Mouse (Mus musculus): Measurements from ENCODE around the gene Slc25a41. TPM values are rescaled to one million over a fixed set of nuclear protein-coding genes. Genes with fewer than 3 reads are reported as not detected.

Slc25a41 gene
- polyA plus RNA-seq, 1 experiment, result not detected

DNA sequence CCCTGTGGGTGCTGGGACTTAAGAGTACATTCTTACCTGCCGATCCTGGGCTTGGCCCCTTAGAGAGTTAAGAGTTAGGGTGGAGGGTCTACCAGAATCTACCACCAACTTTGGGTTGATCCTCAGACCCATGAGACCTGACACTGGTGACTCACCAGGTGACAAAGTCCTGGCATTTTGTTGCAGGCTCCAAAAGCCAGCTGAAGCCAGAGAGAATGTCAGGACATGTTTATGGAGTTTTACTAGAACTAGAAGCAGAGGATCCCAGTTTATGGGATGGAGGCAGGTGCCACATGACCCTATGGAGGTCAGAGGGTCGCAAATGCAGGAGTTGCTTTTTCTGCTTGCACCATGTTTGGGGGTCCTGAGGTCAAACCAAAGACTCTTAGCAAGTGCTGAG is 44.9 kb downstream of the Slc25a41 start:
- Histone ChIP-seq H3K4me3 (ENCODE audit: low read depth, low read length) (no peak overlapping the region), H3K4me1 (ENCODE audit: control insufficient read depth, insufficient read depth, insufficient read length, low read length) (peaks cover 3% of the 10 kb centered on the region; the same call in 1 of the 2 replicates), H3K27me3 (ENCODE audit: control insufficient read depth, insufficient read depth, low read length) (no peaks in the 10 kb centered on the region), H3K27ac (ENCODE audit: insufficient read depth, low read depth, low read length) (no peak overlapping the region), H3K36me3 (ENCODE audit: control insufficient read depth, insufficient read depth, low read length) (peaks cover 28% of the 10 kb centered on the region)
- TF ChIP-seq CTCF (IDR thresholded peaks at IDR 0.05; ENCODE audit: extremely low read depth, insufficient read length, insufficient replicate concordance, low read depth, low read length), result no peak
- WGBS, result 58% methylated on average over 2 of the region's 2 CpGs

DNA sequence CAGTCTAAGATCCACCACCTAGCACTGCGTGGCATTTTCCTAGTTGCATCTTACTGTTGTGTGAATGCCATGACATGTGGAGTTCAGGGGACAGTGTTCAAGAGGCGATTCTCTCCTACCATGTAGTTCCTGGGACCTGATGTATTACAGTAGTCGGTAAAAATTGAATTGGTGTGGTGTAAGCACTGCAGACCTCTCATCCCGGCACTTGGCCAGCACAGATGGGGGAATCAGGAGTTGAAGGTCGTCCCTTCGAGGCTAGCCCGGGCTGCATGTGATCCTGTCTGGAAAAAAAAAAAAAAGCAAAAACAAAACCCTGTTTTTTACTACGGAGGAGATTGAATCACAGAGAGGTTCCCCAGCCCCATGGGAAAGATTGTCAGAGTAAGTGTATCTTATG is 46.4 kb downstream of the Slc25a41 start:
- no peak overlapping the region for H3K4me3 ChIP-seq (ENCODE audit: low read depth, low read length)
- peaks cover 6% of the 10 kb centered on the region; the same call in 1 of the 2 replicates for H3K4me1 ChIP-seq (ENCODE audit: control insufficient read depth, insufficient read depth, insufficient read length, low read length)
- TF ChIP-seq POLR2A (IDR thresholded peaks at IDR 0.05; ENCODE audit: low read depth, low read length) (no peak), CTCF (IDR thresholded peaks at IDR 0.05; ENCODE audit: extremely low read depth, insufficient read length, insufficient replicate concordance, low read depth, low read length) (no peak)
- 85% methylated on average over 8 of the region's 8 CpGs for WGBS
- peaks cover 28% of the 10 kb centered on the region for H3K36me3 ChIP-seq (ENCODE audit: control insufficient read depth, insufficient read depth, low read length)
- no peaks in the 10 kb centered on the region for H3K27me3 ChIP-seq (ENCODE audit: control insufficient read depth, insufficient read depth, low read length)
- no peak overlapping the region for H3K27ac ChIP-seq (ENCODE audit: insufficient read depth, low read depth, low read length)

DNA sequence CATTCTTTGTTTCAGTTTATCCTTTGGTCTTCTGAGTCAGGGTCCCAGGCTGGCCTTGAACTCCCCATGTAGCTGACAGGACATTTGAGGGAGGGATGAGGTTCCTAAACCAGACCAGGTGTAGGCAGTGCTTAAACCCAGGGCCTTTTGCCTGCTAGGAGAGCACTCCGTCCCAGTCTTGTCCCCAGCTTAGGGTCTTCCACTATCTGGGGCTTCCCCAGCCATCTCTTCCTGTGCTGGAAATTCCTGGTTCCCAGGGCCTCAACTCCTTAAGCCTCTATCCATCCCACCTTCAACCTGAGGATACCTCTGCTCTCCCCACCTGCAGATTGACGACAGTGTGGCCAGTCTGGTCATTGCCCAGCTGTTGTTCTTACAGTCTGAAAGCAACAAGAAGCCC is 50.5 kb downstream of the Slc25a41 start:
- 55% methylated on average over 2 of the region's 2 CpGs for WGBS
- no peak for TF ChIP-seq POLR2A (IDR thresholded peaks at IDR 0.05; ENCODE audit: low read depth, low read length)
- no peak for TF ChIP-seq CTCF (IDR thresholded peaks at IDR 0.05; ENCODE audit: extremely low read depth, insufficient read length, insufficient replicate concordance, low read depth, low read length)
- Histone ChIP-seq H3K27ac (ENCODE audit: insufficient read depth, low read depth, low read length) (no peak overlapping the region), H3K4me1 (ENCODE audit: control insufficient read depth, insufficient read depth, insufficient read length, low read length) (peaks cover 3% of the 10 kb centered on the region; the same call in 1 of the 2 replicates), H3K36me3 (ENCODE audit: control insufficient read depth, insufficient read depth, low read length) (peaks cover 21% of the 10 kb centered on the region), H3K4me3 (ENCODE audit: low read depth, low read length) (0 out of 2 replicates have a peak overlapping the region, but pooled peaks have one; percentile 3), H3K27me3 (ENCODE audit: control insufficient read depth, insufficient read depth, low read length) (no peaks in the 10 kb centered on the region)

DNA sequence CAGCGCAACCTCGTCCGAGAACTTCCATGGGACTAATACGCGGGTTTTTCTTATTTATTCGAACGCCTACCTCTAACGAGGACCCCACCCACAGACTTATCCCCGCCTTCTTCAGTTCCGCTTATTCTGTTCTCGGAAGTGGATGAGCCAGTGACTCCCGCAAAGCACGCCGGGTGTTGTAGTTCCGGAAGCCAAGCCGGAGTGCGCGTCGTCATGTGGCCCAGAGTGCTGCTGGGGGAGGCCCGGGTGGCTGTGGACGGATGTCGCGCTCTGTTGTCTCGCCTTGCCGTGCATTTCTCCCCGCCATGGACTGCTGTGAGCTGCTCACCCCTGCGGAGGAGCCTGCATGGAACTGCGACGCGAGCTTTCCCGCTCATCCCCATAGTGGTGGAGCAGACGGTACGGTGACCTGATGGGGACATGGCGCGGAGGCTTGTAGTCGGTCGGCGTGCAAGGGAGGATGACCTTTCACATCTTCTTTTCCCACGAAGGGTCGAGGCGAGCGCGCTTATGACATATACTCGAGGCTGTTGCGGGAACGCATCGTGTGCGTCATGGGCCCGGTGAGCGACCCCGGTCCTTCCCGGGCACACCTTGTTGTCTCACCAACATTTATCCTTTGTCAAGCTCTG is 51.2 kb downstream of the Slc25a41 start, which contains the start of gene Clpp:
Gene Clpp (plus strand): TSS at position 191 of the 632 bp plus-strand sequence.
- peak within 1 kb of the TSS; percentile 91 for H3K4me3 ChIP-seq (ENCODE audit: low read depth, low read length)
- H3K27ac ChIP-seq (ENCODE audit: insufficient read depth, low read depth, low read length), result peak within 1 kb of the TSS; percentile 60
- under 1% methylated on average over 52 of the region's 52 CpGs for WGBS
- no peaks in the 10 kb centered on the region for H3K27me3 ChIP-seq (ENCODE audit: control insufficient read depth, insufficient read depth, low read length)
- peaks cover 4% of the 10 kb centered on the region; the same call in 1 of the 2 replicates for H3K4me1 ChIP-seq (ENCODE audit: control insufficient read depth, insufficient read depth, insufficient read length, low read length)
- TF ChIP-seq CTCF (IDR thresholded peaks at IDR 0.05; ENCODE audit: extremely low read depth, insufficient read length, insufficient replicate concordance, low read depth, low read length) (no peak), POLR2A (IDR thresholded peaks at IDR 0.05; ENCODE audit: low read depth, low read length) (peak; percentile 76)
- H3K36me3 ChIP-seq (ENCODE audit: control insufficient read depth, insufficient read depth, low read length), result peaks cover 17% of the 10 kb centered on the region

DNA sequence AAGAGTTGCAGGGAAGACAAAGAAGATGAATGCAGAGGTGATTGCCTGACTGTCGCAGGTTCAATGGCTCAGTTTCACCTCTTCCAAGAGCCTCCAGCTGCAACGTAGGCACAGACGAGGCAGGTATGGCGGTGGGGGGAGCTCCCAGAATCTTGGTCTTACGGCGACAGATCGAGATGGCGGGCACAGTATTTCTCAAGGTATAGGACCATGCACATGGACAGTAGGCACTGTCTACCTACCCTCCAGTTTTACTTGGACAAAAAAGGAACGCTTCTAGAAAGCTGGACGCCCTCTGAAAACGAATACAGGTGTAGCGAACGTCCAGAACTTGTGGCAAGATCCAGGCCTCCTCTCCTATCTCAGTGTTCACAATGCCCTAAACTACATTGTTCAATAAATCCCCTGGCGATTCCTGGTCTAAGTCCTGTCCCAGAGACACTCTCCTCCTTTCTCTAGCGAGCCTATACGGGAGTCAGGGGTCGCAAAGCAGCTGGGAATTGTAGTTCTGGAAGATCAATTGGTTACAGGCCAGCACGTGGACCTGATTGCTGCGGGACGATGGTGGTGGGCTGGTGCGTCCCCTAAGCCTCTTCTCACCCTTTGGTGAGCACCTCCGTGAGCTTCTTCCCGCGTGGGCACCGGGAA is 51.9 kb downstream of the Slc25a41 start:
- H3K27ac ChIP-seq (ENCODE audit: insufficient read depth, low read depth, low read length), result peak overlapping the region; percentile 60
- TF ChIP-seq CTCF (IDR thresholded peaks at IDR 0.05; ENCODE audit: extremely low read depth, insufficient read length, insufficient replicate concordance, low read depth, low read length) (no peak), POLR2A (IDR thresholded peaks at IDR 0.05; ENCODE audit: low read depth, low read length) (no peak)
- peaks cover 10% of the 10 kb centered on the region; the same call in 1 of the 2 replicates for H3K4me1 ChIP-seq (ENCODE audit: control insufficient read depth, insufficient read depth, insufficient read length, low read length)
- H3K27me3 ChIP-seq (ENCODE audit: control insufficient read depth, insufficient read depth, low read length), result no peaks in the 10 kb centered on the region
- peak overlapping the region; percentile 91 for H3K4me3 ChIP-seq (ENCODE audit: low read depth, low read length)
- 2% methylated on average over 25 of the region's 25 CpGs for WGBS
- H3K36me3 ChIP-seq (ENCODE audit: control insufficient read depth, insufficient read depth, low read length), result peaks cover 13% of the 10 kb centered on the region

DNA sequence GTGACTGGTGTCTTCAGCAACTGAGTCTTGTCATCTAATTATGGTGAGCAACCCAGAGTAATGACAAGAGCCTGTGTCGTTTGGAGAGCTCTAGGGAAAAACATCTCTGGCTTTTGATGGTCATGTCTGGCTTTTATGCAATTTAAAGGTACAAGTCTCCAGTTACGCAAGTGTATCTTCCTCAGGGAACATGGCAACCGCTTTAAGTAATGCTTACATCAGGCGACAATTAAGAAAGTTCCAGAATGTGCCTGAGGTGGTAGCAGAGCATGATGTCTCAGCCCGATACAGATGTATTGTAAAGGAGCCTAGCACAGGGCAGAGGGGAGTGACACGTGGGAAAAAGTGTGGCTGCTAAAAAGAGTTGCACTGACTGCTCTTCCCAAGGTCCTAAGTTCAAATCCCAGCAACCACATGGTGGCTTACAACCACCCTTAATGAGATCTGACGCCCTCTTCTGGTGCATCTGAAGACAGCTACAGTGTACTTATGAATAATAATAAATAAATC is 52.5 kb downstream of the Slc25a41 start:
- no peak overlapping the region for H3K4me3 ChIP-seq (ENCODE audit: low read depth, low read length)
- H3K4me1 ChIP-seq (ENCODE audit: control insufficient read depth, insufficient read depth, insufficient read length, low read length), result peaks cover 16% of the 10 kb centered on the region; the same call in 1 of the 2 replicates
- no peaks in the 10 kb centered on the region for H3K27me3 ChIP-seq (ENCODE audit: control insufficient read depth, insufficient read depth, low read length)
- no peak for TF ChIP-seq CTCF (IDR thresholded peaks at IDR 0.05; ENCODE audit: extremely low read depth, insufficient read length, insufficient replicate concordance, low read depth, low read length)
- TF ChIP-seq POLR2A (IDR thresholded peaks at IDR 0.05; ENCODE audit: low read depth, low read length), result no peak
- peaks cover 12% of the 10 kb centered on the region for H3K36me3 ChIP-seq (ENCODE audit: control insufficient read depth, insufficient read depth, low read length)
- H3K27ac ChIP-seq (ENCODE audit: insufficient read depth, low read depth, low read length), result no peak overlapping the region
- 72% methylated on average over 7 of the region's 7 CpGs for WGBS

DNA sequence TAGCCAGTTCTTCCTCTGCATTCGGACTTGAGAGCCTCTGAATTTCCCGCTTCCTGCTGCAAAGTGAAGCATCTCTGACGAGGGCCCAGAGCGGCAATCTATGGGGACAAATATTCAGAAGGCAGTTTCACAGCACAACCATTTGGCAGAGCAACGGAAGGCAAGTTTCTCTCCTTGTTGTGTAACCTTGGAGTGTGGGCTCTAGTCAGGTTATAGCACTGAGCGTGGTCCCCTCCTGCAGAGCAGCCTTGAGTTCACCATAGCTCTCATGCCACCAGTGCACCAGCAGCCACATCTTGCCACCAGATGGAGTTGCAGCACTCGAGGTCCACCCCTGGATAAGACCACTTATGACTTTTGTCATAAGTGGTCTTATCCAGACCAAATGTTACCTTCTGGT is 53.0 kb downstream of the Slc25a41 start:
- no peak overlapping the region for H3K4me3 ChIP-seq (ENCODE audit: low read depth, low read length)
- WGBS, result 83% methylated on average over 7 of the region's 7 CpGs
- H3K4me1 ChIP-seq (ENCODE audit: control insufficient read depth, insufficient read depth, insufficient read length, low read length), result peaks cover 18% of the 10 kb centered on the region; the same call in 1 of the 2 replicates
- no peak overlapping the region for H3K27ac ChIP-seq (ENCODE audit: insufficient read depth, low read depth, low read length)
- H3K27me3 ChIP-seq (ENCODE audit: control insufficient read depth, insufficient read depth, low read length), result no peaks in the 10 kb centered on the region
- H3K36me3 ChIP-seq (ENCODE audit: control insufficient read depth, insufficient read depth, low read length), result peaks cover 8% of the 10 kb centered on the region; the same call in 1 of the 2 replicates
- no peak for TF ChIP-seq POLR2A (IDR thresholded peaks at IDR 0.05; ENCODE audit: low read depth, low read length)
- TF ChIP-seq CTCF (IDR thresholded peaks at IDR 0.05; ENCODE audit: extremely low read depth, insufficient read length, insufficient replicate concordance, low read depth, low read length), result no peak
